Mouse (Mus musculus): ENCODE results near the gene Poc5.

The Poc5 gene

DNA sequence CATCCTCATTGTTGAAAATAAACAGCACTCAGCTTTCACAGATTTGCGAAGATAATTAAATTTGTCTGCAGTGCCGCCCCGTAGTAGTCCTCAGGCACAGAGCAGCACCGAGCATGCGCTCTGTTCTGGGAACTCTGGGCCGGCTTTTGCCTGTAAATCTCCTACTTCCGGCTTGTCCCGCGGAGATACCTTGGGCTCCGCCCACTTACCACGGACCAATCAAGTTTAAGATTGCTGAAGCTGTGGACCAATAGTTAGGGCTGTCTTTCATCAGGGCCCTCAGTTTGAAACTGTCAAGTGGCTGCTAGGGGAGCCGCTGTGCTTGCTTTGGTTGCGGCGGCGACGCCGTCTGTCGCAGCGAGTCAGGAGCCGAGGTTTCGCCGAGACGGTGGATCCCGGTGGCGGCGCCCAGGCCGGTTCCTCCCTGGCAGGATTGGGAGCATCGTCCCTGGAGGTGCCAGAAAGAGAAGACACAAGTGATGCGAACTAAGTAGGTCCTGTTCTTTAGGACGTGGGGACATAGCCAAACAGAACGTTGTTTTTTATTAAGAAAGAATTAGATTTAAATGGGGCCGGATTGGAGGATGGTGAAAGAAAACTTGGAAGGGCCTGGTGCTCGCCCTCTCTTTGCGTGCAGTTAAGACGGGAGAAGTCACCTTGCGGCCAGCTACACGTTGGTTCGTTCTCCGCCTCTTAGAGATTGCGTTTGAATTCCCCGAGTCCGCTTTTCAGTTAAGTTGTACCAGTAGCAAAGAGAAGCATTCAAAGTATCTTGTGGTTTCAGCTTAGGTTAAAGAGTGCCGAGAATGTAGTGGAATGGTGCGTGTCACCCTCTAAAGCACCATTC lies at the start of gene Poc5:
Gene Poc5 (plus strand): TSS at position 253 of the 847 bp plus-strand sequence.
- DNase-seq, result peak; percentile 97

DNA sequence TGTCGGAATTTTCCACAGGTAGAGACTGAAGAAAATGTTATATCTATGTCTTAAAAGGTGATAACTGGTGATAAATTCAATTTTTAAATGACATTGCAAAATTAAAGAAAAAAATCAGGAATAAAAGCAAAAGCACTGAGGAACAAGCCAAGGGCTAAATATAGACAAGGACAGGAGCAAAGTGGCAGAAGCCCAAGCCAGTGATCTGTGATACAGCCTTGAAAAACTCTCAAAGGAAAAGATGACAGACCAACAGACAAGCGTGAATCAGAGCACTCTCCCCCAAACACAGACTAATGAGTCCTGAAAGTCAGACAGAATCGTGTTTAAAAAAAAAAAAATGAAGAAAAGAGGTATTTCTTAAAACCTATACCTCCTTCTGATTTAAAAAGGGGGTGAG lies 46.6 kb upstream of the Poc5 start:
- no peak for DNase-seq

DNA sequence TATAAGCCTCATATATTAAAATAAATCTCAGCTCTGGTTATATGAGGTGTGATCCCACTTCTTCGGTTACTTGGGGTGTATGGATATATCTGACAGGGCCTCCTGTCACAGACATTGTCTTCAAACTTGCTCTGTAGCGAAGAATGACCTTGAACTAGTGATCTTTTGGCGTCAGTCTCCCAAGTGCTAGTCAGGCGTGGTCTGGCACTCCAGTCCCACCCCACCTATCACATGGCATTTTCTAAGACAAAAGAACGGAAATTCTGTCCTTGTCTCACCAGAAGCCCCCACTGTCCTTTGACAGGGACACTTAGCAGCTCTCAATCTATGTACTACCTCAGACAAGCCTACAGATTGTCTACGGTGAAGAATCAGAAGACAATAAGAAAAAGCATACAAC lies 43.3 kb upstream of the Poc5 start:
- DNase-seq, result no peak

DNA sequence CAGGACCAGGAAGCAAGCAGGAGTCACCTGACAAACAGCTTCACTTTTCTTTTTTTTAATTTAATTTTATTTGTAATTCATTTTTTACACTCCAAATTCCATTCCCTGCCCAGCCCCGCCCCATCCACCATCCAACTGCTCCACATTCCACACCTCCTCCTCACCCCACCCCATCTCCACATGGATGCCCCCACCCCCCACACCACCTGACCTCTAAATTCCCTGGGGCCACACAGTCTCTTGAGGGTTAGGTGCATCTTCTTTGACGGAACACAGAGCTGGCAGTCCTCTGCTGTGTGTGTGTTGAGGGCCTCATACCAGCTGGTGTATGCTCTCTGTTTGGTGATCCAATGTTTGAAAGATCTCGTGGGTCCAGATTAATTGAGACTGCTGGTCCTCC lies 41.5 kb upstream of the Poc5 start:
- no peak for DNase-seq

DNA sequence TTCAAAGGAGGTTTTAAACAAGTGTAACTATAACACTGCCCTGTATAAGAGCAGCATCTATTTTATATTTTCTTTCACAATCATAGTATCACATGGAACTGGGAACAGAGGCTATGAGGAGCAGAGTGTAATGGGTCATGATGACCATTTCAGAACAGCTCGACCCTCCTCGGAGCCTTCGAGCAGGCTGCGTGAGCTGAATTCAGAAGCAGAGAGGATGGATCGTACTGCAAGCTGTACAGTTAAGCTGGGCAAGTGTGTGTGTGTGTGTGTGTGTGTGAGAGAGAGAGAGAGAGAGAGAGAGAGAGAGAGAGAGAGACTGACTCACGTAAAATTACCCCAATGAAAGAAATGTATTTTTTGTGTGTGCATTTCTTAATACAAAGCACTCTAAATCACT lies 37.9 kb upstream of the Poc5 start:
- DNase-seq, result no peak

DNA sequence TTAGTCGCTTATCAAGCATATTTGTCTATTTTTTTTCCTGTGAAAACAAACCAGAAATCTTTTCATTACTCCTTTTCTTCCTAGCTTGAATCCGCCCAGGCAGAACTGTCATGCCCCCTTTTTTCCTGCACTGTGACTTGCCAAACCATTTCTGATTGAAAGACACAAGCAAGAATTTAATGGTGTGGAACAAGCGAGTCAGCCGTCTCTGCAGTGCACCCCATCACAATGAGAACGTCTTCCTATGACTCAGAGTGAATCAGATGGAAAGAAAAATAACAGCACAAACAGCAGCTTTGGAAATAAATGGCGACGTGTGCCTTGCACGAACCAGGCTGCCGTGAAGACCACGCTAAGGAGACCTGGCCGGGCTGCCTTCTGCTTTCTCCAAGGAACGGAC lies 36.8 kb upstream of the Poc5 start:
- no peak for DNase-seq

DNA sequence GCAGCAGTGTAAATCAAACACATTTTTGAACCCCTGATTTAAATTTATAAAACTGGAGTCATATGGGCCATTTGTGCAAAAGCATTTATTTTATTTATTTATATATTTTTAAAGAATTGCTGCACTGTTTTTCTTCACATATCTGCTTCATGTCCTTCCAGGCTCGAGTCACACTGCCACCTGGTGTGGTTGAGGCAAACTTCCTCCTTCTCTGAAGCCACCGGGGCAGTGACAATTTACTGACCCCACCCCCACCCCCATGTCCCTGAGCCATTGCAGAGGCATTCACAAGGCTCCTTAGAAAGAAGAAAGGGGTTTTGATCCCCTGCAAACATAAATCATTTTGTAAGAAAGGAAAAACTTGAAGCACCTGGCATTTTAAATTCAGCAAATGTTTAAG lies 12.6 kb upstream of the Poc5 start:
- DNase-seq, result peak; percentile 7

DNA sequence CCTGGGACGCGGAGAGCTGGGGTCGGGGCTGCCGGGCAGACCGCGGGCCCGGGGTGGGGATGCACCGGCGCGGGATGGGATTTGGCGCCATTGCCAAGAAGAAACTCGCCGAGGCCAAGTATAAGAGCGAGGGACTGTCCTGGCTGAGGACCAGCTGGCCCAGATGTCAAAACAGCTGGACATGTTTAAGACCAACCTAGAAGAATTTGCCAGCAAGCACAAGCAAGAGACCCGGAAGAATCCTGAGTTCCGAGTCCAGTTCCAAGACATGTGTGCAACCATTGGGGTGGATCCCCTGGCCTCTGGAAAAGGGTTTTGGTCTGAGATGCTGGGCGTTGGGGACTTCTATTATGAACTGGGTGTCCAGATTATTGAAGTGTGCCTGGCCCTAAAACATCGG lies 11.2 kb upstream of the Poc5 start:
- peak; percentile 14 for DNase-seq

DNA sequence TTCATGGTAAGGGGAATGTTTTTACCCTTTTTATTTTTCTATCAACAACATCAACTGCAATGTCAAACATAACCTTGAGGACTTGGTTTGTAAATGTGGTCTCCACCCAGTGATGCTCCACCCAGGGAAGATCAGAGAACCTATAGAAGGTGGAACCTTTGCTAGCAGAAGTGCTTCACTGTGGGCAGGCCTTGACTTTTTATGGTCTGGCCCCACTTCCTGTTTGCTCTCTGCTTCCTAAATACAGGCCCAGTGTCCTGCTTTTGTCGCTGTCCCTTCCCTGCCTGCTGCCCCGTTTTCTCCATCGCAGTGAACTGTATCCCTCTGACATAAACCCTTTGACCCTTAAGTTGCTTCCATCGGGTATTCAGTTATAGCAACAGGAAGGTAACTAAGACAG lies 10.2 kb upstream of the Poc5 start:
- no peak for DNase-seq

DNA sequence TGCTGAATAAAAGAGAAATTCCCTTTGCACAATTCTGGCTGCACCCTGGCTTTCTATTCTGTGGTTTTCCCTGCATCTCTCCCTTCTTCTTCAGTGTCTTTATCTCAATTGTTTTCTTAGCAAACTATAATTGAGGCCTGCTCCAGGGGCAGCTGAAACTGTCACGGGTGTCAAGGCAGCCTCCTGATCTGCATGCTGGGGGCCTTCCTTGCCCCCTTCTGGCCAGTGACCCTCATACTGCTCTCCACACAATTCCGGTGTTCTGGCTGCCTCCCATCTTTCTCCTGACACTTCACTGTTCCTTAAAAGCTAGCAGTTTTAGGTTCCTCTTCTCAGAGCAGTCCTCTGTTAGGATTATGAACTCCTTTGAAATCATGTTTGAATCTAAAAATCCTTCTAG lies 1.2 kb downstream of the Poc5 start:
- DNase-seq, result no peak

DNA sequence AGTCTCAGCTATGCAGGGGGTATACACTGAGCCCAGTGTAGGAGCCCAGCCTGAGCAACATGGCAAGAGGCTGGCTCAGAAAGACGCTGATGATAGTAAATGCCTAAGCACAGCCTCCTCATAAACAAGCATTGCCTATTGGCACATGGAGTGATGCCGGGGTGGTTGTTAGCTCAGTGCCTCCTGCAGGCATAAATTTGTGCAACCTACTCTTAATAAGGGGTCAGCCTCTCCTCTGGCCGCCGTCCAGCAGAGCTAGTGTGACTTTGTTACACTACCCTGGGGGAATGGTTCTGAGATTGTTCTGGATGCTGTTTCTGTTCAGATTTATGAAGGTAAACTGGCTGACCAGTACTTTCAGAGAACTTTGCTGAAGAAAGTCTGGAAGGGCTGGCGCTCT lies 13.2 kb downstream of the Poc5 start:
- no peak for DNase-seq

DNA sequence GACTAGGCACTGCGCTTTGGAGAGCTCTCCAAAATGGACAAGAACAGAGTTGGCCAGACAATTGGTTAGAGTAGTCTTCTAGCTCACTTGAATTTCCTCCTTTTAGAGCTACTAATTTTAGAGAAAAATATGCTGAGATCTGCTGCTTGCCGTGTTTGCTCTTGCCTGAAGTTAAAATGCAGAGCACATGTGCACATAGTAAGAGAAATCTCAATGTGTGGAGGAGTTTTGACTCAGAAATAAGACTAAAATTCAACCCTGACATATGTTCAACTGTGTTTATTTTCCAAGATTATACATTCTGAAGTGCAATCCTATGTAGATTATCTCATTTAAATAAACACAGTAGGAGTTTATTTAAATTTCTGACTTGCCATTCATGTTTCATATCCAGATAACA lies 17.4 kb downstream of the Poc5 start:
- DNase-seq, result no peak

DNA sequence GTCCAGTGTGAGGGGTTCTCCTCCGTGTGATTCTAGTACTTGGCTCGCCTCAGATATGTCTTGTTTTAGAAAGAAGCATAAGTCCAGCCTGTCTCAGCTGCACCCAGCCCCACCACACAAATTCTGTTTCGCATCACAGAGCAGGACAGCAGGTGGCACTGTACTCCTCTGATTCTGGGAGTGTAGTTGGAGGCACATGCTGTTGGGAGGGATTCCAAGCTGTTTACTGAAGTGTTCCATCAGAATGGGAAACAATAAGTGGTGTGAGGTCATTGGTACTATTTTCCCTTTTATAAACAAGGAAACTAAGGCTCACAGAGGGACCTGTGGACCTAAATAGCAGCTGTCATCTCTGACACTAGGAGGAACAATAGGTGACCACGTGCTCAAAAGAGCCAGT lies 18.9 kb downstream of the Poc5 start:
- peak; percentile 42 for DNase-seq

DNA sequence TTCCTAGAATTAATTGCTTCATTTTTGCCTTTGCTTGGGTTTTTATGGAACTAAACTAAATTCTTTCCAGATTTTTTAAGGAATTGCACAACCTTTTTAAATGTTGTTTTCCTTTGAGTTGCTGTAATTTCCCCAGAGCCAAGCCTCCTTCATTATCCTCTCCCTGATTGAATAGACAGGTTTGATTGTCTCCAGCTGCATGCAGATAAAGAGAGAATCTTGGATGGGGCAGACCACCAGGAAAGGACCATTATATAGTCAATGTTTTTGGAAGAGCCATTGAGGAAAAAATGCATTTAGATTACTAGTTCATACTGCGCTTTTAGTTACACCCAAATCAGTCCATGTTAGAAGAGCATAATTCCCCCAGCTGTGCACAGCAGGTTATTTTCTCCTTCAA lies 20.7 kb downstream of the Poc5 start:
- no peak for DNase-seq

DNA sequence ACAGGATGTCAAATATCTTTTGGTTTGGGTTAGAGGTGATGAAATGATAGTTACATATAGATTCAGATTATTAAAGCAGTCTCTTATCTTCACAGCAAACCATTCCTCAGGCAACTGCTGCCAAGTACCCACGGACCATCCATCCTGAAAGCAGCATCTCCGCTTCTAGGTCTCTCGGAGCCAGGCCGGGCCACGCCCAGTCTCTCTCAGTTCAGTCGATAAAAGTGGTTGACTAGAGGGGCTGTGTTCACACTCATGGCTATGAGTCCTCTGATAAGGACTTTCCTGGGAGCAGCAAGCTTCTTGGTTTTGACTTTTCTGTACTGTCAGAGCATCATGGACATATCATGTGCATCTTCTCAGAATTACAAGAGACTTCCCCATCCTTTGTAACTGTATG lies 26.3 kb downstream of the Poc5 start:
- no peak for DNase-seq

DNA sequence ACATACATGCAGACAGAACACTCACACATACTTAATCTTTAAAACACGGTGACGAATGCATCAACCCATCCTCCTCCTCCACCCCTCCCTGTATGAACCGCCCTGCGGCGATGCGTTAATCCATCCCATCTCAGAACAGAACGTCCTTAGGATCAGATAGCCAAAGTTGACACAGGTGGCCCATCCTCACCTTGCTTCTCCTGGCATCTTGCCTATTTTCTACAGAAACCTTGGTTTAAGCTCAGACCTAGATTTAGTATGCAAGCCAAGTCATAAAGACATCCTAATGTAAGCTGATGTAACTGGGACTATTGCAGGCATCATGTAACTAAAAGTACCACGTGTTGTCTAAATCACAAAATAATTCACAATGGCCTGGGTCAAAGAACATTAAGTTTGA lies 28.3 kb downstream of the Poc5 start:
- DNase-seq, result no peak

DNA sequence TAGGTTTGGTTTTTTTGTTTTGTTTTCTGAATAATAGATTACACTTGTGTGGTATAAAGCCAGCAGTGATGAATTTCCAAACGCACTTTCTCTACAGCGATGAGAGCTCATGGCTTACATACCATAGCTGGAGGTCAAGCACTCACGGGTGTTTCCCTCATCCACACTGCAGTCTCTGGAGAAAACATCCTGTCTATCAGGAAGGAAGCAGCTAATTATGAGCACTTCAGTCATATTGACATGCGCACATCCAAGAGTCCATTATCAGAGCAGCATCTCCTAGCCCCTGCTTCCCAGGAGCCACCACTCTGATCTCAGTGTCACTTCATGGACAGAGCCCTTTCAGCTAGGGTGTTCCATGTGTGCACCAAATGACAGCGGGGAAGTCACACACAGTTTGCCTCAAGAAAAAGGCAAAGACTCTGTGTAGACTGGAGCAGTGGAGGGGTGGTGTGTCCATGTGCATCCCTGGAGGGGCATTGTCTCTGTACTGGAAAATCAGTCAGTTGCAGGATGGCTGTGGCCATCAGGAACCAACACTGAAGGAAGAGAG lies 29.2 kb downstream of the Poc5 start:
- no peak for DNase-seq

DNA sequence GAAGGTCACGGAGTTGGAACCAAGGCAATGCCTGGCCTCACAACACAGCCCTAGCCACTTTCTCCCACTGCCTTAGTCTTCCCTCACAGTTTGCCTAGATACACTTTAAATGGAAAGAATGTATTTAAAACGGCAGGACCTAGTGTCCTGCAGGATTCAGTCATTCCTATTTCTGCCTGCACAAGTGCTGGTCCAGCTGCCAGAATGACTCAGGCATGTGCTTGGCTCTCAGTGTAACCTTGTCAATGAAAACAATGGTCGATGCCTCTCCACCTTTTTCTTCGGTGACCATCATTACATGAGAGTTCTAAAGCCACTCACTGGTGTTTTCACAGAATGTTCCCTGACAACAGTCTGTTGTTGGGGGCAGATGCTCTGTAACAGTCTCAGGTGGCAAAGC lies 30.4 kb downstream of the Poc5 start:
- no peak for DNase-seq

DNA sequence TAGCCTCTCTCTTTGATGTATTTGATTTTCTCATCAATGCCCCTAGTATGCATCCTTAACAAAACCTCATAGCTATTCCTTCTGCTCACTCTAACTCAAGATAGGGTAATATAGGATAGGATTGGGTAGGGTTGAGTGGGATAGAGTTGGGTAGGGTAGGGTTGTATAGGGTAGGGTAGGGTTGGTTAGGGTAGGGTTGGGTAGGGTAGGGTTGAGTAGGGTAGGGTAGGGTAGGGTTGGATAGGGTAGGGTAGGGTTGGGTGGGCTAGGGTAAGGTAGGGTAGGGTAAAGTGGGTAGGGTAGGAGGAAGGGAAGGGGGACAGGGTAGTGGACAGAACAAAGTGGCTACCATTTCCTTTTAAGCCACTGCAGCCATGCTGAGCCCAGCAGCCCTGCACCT lies 33.1 kb downstream of the Poc5 start:
- no peak for DNase-seq

DNA sequence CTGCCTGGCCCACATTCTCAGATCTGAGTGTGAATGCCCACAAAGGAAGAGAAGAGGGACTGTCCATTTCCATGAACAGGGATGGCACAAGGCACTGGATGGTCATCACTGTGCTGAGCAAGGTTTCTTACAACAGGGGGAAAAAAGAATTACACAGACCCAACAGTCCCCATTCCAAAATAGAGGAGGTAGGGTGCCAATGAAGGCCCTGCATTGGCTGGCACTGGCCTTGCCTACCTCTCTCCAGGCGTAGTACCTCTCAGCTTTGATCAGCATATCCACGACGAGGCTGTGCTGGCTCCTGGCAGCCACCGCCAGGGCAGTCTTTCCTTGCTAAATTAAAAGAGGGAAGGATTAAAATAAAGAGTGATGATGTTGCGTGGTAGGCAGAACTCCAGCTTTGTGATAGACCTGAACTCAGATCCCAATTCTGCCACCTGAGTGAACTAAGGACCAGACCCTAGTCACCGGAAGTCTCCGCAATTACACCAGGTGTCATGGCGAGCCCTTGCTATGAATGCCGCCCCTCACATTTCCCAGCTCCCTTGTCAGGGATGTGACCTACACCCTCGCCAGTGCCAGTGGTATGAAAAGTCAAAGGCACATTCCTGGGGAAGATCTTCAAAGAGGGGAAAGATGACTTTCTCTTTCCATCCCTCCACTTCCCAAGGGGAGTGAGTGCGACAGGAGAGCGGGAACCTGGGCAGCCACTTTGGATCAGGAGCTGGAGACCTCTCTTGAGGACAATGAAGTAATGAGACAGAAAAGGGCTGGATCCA lies 36.6 kb downstream of the Poc5 start:
- no peak for DNase-seq

DNA sequence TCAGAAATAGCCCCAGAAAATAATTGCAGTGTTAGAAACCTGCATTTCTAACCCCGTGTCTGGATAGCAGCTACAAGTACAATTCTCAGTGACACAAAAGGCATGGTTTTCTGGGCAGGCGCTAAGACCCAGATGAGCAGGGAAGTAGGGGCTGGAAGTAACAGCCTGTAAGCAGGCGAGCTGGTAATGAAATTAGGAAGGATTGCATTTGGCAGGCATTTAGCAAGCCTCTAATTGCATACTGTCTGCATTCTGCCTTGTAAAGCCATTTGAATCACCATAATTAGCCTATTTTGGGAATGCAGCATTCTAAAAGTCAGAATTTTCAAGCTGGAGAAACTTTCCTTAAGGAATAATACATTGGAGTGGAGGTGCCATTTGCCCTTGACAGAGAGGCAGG lies 38.0 kb downstream of the Poc5 start:
- DNase-seq, result no peak

DNA sequence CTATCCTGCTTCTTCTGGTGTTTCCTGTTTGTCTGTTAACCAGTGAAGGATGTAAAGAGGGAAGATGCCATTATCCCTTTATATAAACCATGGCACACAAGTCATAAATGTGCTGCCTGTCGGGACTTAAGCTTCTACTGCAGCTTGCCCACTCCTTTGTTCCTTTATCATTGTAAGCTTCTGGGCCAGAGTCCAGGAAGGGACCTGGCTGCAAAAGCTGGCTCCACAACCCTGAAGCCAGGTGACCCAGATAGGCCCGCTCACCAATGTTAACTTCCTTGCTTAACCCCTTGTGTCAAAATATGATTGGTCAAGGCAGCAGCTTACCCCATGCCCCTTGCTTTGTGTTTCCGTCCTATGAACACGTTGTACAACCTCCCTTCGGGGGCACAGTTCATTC lies 40.4 kb downstream of the Poc5 start:
- no peak for DNase-seq

DNA sequence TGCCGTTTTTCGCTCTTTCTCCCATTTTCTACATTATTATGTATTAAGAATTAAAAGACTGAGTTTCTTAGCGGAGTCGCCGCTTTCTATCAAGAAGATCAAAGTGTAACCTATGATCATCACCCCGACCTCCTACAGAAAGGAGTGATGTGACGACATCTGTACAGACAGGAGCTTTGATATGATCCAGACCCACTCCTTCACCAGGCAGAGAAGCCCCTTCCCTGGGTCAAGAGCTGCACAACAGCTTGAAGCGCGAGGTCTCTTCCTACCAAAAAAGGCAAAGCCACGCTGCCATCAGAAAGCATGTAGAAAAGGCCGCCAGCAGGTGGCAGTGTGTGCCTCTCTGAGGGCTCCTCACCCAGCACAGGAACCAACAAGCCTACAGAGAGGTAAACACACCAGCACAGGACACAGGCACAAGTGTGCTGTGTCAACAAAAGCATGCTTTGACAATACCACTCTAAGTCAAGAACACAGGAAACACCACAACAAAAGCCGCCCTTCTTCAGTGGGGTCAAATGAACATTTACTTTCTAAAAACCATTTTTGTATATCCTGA lies 43.6 kb downstream of the Poc5 start:
- peak; percentile 95 for DNase-seq

DNA sequence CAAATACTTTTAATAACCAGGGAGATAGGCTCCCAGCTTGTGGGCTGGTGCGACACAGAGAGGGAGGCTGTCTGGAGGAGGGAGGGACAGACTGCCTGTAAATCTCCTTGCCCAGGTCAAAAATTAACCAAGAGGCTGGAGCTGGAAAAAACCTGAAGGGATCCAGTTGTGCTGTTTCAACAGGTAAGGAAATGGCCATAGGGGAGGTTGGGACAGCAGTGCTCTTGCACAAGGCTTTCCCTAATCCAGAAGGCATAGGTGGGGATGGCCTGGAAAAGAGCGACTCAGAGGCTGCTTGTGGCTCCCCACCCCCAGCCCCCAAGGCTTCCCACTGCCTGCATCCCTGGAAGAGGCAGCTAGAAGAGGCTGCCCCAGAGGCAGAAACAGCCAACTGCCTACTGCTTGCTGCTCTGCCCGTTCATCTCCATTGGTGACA lies 44.3 kb downstream of the Poc5 start:
- no peak for DNase-seq

Data from lung, postnatal 14 days (tissue).